Mouse (Mus musculus) left cerebral cortex, postnatal 14 days (tissue): ENCODE measurements around the gene Tifab. TPM values are rescaled to one million over a fixed set of nuclear protein-coding genes. Genes with fewer than 3 reads are reported as not detected.

Experiments used
- DNase-seq, 2 experiments: peaks; one replicate each; pipeline ENCODE4 v3.0.0; 2021 to 2022; ENCODE audit warnings: low spot score in 2 of 2, mixed read lengths in 1 of 2
- intact Hi-C: fragments of 180-260 bp; cut with DNase I; formaldehyde crosslinking; loops from one replicate; pipeline ENCODE4 v1.15.1; 2025
- total RNA-seq, 2 experiments: library from RNA; stranded (reverse); gene quantifications; 2 replicates each; pipeline ENCODE4 v1.2.3; 2021

Gene Tifab
- total RNA-seq, 2 experiments from 2014 or later = 1.5 to 1.8 TPM

DNA sequence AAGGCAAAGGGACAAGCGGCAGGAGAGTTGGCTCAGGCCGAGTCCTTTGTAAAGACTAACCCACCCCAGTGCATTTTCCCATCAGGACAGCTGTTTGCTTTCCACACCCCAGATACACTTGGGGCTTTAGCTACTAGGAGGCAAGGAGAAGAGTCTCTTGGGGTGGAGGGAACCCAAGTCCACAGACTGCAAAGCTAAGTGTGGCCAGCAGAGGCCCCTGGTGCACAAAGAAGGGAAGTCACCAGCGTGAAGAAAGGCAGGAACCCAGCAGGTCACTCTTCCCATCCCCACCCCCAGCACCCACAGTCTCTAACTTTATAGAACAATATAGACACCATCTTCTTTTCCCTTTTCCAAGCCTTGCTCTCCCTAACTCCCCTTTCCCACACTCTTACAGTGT, 33.2 kb downstream of the Tifab start:
- intact Hi-C loops = no loop called here
- DNase-seq = no peak

DNA sequence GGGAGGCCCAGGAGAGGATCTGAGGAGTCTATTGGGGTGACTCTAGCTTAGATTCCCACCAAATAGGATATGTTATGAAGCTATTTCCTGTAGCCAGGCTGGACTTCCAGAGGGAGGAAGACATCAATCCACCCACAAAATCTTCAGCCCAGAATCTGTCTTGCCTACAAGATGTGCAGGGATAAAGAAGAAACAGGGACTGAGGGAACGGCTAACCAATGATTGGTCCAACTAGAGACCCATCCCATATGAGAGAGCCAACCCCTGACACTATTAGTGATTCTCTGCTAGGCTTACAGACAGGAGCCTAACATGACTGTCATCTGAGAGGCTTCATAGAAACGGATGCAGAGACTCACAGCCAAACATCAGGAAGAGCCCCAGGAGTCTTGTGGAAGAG, 34.7 kb downstream of the Tifab start:
- no peak for DNase-seq
- intact Hi-C loops = no loop called here

GRCm38 (mm10) chr13:56143151-56143513, 35.6 kb downstream of the Tifab start:
- DNase-seq = no peak
- intact Hi-C loops = no loop called here

- intact Hi-C loops = no loop called here
- no peak for DNase-seq
Observed at GRCm38 (mm10) chr13:56142382-56143150, 36.1 kb downstream of the Tifab start.

DNA sequence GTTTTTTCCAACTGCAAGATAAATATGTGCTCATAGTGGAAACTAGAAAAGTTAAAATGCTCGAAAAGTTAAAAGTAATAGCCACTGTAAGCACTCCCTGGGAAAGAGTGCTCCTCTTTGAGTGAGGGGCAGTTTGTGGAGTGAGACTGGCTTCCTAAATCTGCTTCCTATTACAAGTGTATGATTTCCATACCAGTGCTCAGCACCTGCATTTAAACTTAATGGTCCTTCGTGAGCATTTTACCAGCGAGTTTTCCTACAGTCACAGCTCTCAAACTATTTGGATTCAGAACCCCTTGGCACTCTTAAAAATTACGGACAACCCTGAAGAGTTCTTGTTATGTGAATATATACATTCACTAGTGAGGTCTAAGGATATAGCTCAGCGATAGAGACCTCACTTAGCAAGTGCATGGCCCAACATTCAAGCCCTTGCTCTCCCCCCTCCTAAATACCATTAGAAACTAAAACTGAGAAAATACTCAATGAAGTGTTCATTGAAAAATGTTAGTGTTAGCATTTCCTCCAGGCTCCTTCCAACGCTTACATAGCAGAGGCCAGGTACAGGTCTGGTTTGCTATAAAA, 39.4 kb downstream of the Tifab start:
- intact Hi-C loops = no loop called here

GRCm38 (mm10) chr13:56136200-56136599, 42.5 kb downstream of the Tifab start, which contains the start of gene H2afy:
Gene H2afy (minus strand): TSS chr13:56136361.
- DNase-seq = no peak
- intact Hi-C loops = no loop called here

More for the DNA sequence above, 39.4 kb downstream of the Tifab start:
- DNase-seq = no peak

DNA sequence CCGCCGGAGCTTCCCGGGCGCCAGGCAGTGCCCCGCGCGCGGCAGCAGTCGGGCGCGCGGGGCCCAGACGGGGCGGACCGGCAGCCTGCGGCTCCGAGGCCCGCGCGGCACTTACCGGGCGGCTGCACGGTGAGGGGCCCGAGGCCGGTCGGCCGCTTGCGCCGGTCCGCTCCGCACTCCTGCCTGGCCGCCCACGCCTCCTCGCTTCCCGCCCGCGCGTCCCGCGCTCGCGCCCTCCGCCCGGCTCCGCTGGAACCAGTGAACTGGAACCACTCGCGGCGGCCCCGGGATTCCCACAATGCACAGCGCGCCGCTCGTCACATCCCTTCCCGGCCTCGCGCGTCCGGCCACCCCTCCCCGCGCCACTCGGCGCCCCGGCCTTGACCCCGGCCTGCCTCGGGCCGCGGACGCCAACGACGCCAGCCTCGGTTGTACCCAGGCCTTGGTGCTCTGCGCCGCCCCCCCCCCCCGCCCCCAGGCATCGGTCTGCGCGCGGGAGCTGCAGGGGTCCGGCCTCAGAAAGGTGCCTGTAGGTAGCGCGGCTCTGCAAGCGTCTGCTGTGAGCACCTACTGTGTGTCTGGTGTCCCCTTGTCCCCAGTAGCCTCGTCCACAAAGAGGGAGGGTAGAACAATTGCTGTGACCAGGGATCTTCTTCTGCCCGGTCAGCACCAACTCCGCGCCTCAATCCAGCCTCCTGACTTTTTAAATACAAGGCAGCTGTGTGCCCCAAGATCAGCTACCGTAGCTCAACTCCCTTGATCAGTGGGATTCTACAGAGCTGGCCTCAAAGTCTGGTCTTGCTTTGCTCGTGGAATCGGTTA, 43.2 kb downstream of the Tifab start:
- intact Hi-C loops = no loop called here
- peak; percentile 78 to 88 for DNase-seq

DNA sequence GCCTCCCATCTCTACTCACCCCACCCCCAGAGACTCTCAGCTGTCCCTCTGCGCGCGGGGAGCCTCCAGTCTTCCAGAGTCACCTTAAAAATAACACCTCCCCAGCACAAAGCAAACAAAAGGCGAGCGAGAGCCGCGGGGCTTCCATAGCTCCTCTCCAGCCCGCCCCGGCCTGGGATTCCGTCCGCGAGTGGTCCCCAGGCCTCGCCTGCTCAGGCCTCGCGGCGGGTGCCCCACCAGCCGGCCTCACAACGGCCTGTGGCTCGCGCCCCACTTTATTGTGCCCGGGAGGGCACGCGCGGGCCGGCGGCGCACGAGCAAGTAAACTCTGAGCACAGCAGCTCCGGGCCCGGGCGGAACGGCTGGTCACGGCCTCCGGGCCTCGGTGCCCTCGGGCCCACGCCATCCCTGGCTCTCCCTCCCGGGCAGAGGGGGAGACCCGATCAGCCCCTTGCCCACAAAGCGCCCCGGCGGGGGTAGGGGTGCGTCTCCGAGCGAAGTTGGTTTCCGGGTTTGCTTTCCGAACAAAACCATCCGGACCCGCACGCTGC, 44.0 kb downstream of the Tifab start:
- no peak for DNase-seq

GRCm38 (mm10) chr13:56134031-56134430, 44.7 kb downstream of the Tifab start:
- intact Hi-C loops = no loop called here
- DNase-seq = no peak

More for the DNA sequence above, 44.0 kb downstream of the Tifab start:
- intact Hi-C loops = no loop called here

DNA sequence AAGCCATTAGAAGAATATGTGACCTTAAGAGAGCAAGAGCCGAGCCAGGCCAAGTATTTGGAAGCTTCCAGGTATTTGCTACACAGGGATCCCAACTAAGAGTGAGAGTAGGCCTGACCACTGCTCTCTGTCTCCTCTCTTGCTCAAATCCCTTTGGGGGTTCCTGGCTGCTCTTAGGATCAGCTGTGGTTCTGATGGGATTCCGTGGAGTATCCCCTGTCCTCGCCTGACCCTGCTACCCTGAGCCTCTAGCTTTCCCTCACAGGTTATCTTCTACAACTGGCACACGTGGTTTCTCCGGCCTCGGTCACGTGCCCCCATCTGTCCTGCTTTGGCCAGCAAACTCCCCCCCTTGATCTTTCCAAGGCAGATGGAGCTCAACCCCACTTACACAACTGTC, 45.7 kb downstream of the Tifab start:
- no peak for DNase-seq
- intact Hi-C loops = no loop called here

- no peak for DNase-seq
- intact Hi-C loops = no loop called here
Observed at GRCm38 (mm10) chr13:56132326-56132936, 46.3 kb downstream of the Tifab start.

- DNase-seq = no peak
- intact Hi-C loops = no loop called here
Observed at GRCm38 (mm10) chr13:56130544-56130943, 48.1 kb downstream of the Tifab start.

GRCm38 (mm10) chr13:56129578-56129977, 49.1 kb downstream of the Tifab start:
- intact Hi-C loops = no loop called here

GRCm38 (mm10) chr13:56129014-56129413, 49.7 kb downstream of the Tifab start:
- intact Hi-C loops = no loop called here
- no peak for DNase-seq

More at GRCm38 (mm10) chr13:56129578-56129977, 49.1 kb downstream of the Tifab start:
- DNase-seq = no peak

- DNase-seq = no peak
- intact Hi-C loops = no loop called here
Observed at GRCm38 (mm10) chr13:56125632-56126031, 53.1 kb downstream of the Tifab start.

Other genes starting within 250 kb of the Tifab start
- gene H2afy, start 42.5 kb downstream of the Tifab start, total RNA-seq = 100 to 1,000 TPM in 1 of 2 experiments, 10 to 100 TPM in 1; 97.2 to 108 TPM
- gene Neurog1, start 73.3 kb upstream of the Tifab start, total RNA-seq = not detected
- gene Cxcl14, start 117.7 kb upstream of the Tifab start, total RNA-seq = 100 to 1,000 TPM; 125 to 136 TPM
- not detected for gene Gm3045, start 247.7 kb upstream of the Tifab start, total RNA-seq